Mouse (Mus musculus) fibroblast of lung, adult 2 months (primary cell): Measurements from ENCODE around the gene Lzts2.

ENCODE experiments used
- DNase-seq: peaks from one replicate; pipeline ENCODE4 v3.0.0-alpha.2; 2011; ENCODE audit warnings: low read depth

Gene Lzts2

DNA sequence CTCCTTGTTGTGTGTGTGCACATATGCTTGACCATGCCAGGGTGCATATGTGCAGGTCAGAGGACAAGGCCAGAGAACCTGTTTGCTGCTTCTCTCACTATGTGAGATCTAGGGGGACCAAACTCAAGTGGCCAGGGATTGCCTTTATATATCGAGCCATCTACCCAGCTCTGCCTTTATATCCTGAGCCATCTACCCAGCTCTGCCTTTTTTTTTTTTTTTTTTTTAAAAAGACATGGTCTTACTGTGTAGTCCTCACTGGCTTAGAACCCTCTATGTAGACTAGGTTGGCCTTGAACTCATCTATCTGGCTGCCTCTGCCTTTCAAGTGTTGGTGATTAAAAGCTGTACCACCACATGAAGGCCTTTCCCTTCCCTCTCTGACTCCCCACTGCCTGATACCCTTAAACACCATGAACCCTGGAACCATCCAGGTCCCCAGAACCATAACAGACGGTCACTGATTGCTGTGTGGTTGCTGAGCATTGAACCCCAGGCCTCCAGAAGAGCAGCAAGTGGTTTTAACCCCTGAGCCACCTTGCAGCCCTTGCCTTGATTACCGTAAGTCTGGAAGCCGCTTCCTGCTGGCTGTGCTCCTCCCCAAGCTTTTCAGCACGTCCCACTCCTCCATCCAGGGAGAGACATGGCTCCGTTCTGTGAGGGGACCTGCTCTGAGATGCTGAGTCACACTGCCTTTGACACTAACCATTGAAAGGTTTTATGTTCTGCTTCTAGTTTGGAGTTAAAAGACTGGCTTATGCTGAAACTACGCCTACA, 10.3 kb upstream of the Lzts2 start:
- DNase-seq, result no peak

DNA sequence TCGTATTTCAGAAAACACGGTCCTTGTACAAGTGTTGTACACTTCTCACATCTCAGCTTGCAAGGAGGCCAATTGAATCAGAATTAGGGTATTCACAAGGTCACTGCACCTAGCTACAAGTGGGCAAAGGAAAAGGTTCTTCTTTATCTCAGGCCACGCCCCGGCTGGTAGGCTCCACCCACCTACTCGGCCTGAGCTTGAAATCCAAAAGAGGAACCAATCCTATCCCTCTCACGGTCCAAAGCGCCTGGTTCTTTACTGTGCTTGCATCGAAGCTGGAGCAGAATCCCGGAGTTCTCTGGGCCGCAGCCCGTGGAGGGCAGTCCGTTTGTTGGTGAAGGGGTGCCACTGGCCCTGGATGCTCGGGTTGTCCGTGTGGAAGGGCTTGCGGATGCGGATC, 8.8 kb upstream of the Lzts2 start, which contains the start of gene Twnk:
TSS of gene Twnk (plus strand) at position 220 of the 400 bp plus-strand sequence.
- DNase-seq, result no peak

DNA sequence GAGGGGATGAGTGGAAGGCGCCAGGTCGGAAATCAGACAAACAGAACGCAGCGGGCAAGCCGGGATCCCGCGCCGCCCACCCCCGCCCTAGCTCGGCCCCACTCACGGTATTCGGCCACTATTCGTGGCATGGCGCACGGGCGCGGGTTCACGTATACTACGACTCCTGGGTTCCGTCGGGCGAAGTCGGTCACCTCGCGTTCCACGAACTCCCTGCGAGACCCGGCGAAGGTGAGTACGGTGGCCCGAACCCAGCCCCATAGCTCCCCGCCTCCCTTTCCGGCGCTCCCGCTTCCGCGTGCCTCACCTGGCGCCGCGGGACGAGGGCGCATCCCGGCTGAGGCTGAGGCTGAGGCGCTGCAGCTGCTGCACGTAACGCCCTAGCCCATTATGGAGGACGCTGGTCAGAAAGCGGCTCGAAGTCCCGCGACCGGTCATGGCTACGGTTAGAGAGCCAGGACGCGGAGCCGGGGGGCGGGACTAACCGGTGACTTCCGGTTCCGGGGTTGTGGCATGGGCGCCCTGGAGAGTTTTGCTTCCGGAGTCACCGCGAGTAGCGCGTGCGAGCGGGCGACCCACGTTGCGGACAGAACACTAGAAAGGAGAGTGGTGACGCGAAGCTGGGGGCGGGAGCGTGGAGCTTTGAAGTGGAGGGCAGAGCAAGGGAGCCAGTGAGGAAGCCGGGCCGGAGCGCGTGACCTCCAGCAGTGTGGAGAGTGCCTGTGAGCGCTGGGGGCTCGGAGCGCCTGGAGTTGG, 8.1 kb upstream of the Lzts2 start, which contains the start of gene Mrpl43:
TSS of gene Mrpl43 (minus strand) at position 486 of the 756 bp plus-strand sequence.
- DNase-seq, result peak; percentile 75

DNA sequence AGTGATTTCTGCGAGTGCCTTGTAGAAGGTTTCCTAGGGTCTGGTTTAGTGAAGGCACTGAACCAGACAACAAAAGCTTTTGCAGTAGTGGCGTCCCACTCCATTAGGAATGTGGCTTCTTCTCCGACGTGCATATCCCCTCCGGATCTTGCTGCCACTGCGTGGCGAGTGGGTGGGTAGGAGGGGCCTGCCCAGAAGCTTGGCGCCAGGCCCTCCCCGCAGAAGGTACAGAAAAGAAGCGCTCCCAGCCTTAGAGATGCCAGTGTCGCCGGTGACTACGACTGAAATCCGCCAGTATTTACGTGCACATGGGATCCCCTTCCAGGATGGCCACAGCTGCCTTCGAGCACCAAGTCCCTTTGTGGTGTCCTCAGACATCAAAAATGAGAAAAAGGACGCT, 7.2 kb upstream of the Lzts2 start:
- no peak for DNase-seq

DNA sequence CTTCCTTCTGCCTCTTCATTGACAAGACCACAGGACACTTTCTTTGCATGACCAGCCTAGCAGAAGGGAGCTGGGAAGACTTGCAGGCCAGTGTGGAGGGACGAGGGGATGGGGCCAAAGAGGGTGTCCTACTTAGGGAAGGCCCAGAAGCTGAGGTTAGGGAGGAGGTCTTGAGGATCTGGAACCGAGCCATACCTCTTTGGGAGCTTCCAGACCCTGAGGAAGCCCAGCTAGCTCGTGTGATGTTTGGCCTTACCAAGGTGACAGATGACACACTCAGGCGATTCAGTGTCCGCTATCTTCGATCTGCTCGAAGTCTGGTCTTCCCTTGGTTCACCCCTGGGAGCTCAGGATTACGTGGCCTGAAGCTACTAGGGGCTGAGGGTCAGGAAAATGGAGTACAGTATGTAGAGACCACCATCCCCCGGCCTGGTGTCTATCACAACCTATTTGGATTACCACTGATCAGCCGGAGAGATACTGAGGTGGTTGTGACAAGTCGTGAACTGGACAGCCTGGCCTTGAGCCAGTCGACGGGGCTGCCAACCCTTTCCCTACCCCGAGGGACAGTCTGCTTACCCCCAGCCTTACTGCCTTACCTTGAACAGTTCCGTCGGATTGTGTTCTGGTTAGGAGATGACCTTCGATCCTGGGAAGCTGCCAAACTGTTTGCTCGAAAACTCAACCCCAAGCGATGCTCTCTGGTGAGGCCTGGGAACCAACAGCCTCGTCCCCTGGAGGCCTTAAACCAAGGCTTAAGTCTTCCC, 6.6 kb upstream of the Lzts2 start:
- DNase-seq, result no peak

DNA sequence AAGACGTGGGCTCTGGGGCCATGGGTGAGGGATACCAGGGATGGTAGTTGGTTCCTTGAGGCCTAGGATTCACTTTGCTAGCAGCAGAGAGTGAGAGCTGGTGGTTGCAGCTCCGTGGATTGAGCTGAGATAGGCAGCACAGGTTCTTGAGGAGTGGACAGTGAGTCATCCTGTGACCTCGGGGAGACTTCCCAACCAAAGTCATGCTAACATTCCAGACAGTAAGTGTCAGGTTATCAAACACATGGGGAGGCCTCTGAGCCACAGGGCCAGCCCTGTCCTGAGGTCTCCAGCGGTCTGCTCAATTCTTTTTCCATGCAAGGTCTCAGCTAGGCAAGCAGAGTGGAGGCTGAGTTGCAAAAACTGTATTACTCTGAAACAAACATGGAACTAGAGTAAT, 3.6 kb upstream of the Lzts2 start:
- DNase-seq, result no peak

DNA sequence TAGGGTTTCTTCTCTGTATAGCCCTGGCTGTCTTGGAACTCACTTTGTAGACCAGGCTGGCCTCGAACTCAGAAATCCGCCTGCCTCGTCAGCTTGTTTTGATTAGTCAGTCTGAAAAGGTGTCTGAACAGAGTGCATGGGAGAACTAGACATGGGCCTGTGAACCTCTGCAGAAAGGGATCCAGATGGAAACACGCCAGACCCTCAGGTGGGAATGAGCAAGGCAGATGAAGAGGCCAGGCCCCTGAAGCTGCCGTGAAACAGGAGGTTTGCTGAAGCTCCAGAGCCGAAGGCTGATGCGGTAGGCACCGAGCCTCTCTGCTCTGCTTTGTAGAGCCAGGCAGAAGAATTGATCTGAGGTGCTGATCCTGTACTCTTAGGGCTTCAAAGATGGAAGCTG, 2.0 kb upstream of the Lzts2 start:
- no peak for DNase-seq

DNA sequence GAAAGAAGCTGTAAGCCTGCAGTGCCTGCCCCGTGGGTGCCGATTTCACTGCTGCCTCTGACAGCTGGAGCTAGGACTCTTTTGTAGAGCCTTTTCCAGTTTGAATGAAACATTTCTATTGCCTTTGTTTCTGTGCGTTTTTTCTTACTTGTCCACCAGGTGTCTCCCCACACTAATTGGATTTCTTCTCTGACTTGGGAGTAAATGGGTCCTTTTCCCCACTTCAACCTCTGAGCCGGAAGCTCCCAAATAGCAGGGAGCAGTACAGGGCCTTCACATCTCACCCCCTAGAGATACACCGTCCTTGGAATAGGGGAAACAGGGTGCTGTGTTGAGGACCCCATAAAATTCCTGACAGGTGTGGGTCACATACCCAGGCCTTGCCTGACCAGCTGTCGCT, 1.6 kb upstream of the Lzts2 start:
- no peak for DNase-seq

DNA sequence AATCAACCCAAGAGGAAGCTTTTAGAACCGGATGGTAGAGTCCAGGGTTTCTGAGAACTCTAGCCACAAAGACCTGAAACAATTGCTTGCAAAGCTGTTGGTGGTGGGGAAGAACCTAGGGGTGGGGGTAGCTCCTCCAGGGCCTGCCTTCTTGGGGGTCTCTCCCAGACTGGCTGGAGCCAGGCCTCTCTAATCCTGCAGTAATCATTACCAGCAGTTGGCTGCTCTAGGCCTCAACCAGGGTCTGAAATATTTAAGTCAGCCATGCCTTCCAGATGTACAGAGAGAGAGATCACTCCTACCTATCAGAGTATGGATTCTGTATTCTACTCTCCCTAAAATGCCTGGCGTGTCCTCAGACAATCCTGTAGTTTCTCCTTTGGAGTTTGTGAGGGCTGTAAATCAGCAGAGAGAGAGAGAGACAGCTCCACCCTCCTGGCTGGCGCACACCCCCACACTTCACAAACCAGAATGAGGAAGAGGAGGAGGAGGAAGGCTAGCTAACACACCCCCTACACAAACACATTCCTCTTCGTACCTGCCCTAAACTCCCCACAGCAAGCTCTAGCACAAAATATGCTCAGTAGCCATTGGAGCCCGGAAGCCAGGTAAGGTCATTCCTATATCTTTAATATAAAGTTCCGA, 511 bp upstream of the Lzts2 start:
- no peak for DNase-seq

DNA sequence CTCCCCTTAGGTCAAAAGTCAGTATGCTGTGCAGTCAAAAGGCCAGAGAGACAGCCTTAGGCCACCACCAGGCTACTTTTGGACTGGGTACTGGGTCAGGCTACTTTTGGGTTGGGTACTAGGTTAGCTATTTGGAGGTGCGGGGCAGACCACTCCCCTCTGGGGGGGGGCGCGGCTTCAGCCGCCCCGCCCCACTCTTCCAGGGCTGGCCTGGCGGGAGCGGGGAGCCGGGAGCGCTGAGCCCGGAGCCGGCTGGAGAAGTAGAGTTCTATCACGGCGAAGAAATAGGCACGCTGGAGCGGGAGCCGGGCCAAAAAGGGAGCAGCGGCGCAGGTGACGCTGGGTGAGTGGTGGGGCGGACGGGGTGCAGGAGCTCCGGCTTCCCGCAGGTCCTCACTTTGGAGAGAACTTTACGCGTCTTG, 778 bp downstream of the Lzts2 start:
- no peak for DNase-seq

DNA sequence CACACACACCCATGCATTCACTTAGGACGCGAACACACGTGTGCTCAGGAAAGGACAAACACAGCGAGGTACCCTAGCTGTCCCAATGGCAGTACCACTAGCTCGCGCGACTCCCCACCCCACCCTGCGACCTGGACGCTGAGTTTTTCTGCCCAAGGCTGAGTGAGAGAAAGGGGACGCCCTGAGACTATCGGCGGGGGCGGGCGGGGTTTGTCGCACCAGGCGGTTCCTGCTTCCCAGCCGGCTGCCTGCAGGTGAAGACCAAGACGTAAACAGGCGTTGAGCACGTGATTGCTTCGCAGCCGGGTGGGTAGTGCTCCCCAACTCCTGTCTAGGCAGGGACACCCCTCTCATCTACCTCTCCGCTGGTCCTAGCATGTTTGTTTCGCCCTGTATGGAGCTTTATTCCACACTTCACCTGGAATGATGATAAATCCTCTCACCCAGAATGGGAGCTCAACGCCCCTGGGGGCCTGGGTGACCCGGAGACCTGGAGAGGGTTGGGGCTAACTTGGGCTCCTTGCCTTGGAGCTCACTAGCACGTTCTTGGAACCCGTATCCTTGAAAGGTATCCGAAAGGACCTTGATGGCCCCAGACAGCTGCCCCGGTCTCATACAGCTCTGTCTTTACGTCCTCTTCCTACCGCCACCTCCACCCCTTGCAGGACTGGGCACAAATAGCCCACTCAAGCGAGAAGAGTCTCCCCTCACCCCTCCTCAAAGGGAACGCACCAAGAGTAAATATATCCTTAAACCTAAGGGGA, 1.5 kb downstream of the Lzts2 start:
- no peak for DNase-seq

DNA sequence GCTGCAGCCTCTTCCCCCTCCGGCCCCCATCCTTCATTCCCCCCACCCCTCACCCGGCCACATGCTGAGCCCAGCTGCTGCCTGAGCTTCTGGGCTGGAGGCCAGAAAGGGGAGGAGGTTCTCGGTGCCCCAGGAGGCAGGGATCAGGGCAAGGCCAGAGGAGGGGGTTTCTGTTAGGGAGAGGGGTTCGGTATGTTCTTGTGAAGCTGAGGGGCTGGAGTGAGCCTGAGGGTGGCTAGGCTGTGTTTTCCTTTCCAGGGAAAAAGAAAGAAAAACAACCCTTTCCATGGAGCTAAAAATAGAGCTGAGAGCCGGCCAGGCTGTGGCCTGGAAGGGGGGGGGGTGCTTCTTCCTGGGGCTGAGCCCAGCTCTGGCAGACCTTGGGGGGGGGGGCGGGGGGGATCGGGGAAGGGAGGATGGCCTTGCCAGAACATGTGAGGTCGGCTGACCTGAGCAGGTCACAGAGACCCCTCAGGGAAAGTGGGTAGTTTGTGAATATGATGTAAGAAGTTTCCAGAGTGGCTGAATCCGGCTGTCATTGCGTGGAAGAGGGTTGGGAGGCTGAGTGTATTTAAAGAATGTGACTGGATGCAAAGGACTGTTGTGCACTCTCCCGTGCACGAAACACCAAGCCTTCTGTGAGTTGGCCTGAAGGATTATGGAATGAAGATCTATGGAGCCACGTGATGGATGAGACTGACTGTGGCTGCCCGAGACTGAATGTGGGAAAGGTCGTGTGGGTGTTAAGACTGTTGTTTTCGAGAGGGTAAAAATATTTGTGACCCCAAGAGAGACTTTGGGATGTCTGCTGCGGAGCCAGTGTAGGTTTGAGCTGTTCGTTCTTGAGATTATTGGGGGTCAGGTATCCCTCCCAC, 2.4 kb downstream of the Lzts2 start:
- DNase-seq, result peak; percentile 80

DNA sequence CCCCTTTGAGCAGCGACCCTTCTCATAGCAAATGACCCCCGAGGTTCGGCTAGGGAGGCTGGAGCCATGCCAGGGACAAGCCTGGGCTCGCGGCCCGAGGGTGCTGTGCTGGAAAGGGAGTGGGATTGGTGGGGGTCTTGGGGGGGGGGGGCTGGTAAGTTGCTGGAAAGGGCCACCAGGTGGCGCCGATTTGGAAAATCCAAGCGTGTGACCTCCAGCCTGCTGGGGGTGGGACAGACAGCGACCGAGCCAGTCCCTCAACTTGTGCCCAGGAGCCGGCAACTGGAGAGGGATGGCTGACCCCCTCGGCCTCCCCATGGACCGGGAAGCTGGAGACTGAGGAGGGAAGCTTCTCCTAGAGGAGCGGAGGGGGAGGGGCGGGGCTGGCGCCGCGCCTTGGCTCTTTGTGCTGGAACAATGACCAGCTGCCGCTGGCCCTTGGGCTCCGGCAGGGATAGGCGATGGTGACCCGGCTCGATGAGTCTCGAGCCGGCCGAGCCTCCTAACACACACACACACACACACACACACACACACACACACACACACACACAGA, 3.1 kb downstream of the Lzts2 start:
- DNase-seq, result no peak

DNA sequence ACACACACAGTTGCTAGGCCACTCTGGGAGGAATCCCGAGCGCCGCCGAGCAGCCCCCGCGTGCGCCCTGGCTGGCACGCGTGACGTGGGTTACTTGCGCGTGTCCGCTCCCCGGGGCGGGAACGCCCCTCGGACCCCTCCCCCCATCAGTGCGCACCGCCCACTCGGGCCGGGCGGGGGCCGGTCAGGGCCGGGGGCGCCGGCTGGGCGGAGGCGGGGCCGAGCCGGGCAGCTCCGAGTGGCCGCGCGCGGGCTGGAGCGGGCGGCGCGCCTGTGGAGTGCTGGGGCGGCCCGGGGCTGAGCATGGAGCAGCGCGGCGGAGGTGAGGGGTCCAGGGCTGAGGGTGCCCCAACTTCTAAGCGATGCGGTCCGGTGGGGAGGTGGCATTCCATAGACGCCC, 3.7 kb downstream of the Lzts2 start:
- no peak for DNase-seq

DNA sequence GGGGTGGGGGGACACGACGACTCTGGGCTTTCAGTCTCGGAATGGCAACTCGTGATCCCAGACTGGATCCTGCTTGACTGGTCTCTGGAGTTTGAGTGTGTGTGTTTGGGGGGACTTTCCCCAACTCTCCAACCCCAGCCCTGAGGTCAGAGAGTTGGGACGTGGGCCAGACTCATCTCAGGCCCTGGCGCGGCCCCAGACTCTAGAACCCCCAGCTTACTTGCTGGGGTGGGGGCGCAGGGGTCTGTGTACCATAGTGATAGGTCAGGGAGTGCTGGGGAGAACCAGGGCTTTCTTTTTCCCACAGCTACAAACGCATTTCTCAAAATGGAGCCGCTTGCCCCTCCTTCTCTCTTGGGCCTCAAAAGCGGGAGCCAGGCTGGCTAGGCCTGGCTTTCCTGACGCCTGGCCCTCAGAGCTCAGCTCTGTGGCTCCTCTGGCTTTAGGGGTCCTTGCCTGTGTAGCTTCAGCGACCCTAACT, 4.2 kb downstream of the Lzts2 start:
- no peak for DNase-seq

DNA sequence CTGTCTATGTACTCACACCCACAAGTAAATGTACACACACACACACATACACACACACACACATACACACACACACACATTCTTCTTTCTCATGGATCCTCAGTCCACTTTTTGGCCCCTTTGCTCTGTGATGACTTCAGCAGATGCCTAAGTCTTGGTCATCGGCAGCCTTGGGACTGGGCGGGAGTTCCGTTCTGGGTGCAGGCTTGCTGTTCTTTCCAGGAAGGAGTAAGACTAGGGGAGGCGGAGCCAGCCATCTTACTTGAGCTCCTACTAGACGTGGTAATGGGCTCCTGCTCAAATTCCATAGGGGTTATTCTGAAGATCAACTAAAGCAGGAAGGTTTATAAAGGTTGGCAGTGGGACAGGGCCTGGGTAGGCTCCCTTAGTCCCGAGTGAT, 6.1 kb downstream of the Lzts2 start:
- DNase-seq, result no peak

DNA sequence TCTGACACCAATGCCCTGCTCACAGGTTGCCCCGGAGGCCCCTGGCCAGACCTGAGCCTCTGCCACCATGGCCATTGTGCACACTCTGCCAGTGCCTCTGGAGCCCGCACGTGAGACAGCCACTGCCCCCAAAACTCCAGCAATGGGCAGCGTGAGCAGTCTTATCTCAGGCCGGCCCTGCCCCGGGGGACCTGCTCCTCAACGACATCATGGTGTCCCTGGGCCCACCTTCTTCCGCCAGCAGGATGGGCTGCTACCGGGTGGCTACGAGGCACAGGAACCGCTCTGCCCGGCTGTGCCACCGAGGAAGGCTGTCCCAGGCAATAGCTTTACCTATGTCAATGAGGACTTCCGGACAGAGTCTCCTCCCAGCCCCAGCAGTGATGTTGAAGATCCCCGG, 7.1 kb downstream of the Lzts2 start:
- no peak for DNase-seq

DNA sequence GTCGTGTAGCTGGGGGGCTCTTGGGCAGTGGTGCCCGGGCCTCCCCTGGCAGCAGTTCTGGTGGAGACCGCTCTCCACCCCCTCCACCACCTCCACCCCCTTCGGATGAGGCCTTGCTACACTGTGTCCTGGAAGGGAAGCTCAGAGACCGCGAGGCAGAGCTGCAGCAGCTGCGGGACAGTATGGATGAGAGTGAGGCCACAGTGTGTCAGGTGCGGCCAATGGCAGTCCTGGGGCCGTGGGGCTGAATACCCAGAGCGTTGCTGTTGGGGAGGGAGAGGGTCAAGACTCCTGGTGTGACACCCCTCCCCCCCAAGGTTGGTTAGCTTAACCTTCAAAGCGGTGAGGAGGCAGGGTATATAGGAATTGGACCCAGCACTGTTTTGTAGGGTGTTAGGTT, 9.8 kb downstream of the Lzts2 start:
- DNase-seq, result no peak

DNA sequence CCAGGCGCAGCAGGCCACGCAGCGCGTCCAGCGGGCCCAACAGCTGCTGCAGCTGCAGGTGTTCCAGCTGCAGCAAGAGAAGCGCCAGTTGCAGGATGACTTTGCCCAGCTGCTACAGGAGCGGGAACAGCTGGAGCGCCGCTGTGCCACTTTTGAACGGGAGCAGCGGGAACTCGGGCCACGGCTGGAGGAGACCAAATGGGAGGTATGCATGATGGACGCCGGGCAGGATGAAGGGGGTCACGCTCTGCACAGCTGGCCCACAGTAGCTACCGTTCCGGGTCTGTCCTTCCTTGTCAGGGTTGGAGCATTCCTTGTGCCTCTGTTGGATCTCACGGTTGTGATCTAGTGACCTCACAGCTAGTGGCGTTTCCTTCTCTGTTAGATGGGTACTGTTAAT, 10.6 kb downstream of the Lzts2 start:
- no peak for DNase-seq
